Mouse (Mus musculus) kidney, adult 11 months (tissue): ENCODE measurements at regions not wholly inside any gene's neighbourhood (a gene's known extent, or its start where the extent isn't known, plus 50 kb on each side); places are given as distances from the start of the nearest gene placed in this dataset.

Experiments used
- DNase-seq: peaks from one replicate; pipeline ENCODE4 v3.0.0; 2022

DNA sequence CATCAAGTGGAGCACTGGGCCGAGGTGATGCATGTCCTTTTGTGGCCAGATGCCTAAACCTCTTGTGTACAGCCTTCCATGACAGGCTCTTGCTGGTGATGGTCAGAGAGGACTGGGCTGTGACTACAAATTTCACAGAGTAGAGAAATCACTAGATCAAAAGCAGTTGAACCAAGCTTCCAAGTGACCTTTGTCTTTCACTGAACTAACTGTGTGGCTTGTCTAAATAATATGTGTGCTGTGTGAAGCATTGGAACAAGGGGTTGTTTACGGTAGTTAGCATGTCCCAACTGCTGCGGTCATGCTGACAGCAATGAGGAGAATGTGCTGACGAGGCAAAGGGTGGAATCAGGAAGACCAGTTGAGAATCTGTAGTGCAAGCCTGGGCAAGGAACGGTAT lies 55.3 kb upstream of the D16Ertd472e start:
- DNase-seq = no peak

GRCm38 (mm10) chr16:78626803-78627202 lies 50.3 kb upstream of the D16Ertd472e start:
- DNase-seq = no peak
